Mouse (Mus musculus): ENCODE results near the gene Dhx35. TPM values are rescaled to one million over a fixed set of nuclear protein-coding genes. Genes with fewer than 3 reads are reported as not detected.

Dhx35 gene
- 6.1 and 9.7 TPM in 2 replicates for polyA plus RNA-seq (2015; fragmentation: Nextera tagmentation; extraction: Ambion mirVana)

DNA sequence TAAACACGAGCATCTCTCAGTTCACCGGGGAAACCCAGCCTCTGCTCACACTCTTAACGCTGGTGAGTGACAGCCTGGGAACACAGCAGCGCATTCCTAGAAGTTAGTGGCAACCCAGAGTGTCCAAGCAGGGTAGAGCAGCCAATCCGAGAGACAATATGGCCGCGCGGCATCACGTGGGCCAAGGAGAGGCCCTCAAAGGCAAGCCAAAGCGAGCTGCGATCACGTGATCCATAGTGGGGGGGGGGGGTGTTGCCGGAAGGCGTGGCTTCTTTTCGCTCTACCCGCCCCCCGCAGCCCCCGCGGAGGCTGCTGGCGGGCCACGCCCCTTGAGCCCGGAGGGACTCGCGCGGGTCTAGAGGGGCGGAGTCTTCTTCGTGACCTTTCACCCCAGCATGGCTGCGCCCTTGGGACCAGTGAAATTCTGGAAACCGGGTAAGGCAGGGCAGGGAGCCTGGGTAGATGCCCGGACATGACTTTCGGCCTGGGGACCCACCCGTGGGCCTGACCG lies at the start of gene Dhx35:
Gene Dhx35 (plus strand): TSS at position 314 of the 511 bp plus-strand sequence.

GRCm38 (mm10) chr2:158767742-158768339 lies 26.8 kb upstream of the Dhx35 start, which contains the start of gene Fam83d:
TSS of gene Fam83d (plus strand) at chr2:158768093.

Other genes with a start within 250 kb of the Dhx35 start
- gene Slc32a1, start 184.0 kb upstream of the Dhx35 start, polyA plus RNA-seq (2015; fragmentation: Nextera tagmentation; extraction: Ambion mirVana): not detected in 2 replicates
- gene Actr5, start 169.9 kb upstream of the Dhx35 start, polyA plus RNA-seq (2015; fragmentation: Nextera tagmentation; extraction: Ambion mirVana): 6.5 and 10.1 TPM in 2 replicates
- gene Ppp1r16b, start 129.4 kb upstream of the Dhx35 start, polyA plus RNA-seq (2015; fragmentation: Nextera tagmentation; extraction: Ambion mirVana): 3.6 and 5.0 TPM in 2 replicates
- gene Fam83d, start 26.7 kb upstream of the Dhx35 start, polyA plus RNA-seq (2015; fragmentation: Nextera tagmentation; extraction: Ambion mirVana): 7.9 and 8.6 TPM in 2 replicates

All from adrenal gland, postnatal 0 days (tissue).